Mouse (Mus musculus): ENCODE results near the gene Vstm2b.

DNA sequence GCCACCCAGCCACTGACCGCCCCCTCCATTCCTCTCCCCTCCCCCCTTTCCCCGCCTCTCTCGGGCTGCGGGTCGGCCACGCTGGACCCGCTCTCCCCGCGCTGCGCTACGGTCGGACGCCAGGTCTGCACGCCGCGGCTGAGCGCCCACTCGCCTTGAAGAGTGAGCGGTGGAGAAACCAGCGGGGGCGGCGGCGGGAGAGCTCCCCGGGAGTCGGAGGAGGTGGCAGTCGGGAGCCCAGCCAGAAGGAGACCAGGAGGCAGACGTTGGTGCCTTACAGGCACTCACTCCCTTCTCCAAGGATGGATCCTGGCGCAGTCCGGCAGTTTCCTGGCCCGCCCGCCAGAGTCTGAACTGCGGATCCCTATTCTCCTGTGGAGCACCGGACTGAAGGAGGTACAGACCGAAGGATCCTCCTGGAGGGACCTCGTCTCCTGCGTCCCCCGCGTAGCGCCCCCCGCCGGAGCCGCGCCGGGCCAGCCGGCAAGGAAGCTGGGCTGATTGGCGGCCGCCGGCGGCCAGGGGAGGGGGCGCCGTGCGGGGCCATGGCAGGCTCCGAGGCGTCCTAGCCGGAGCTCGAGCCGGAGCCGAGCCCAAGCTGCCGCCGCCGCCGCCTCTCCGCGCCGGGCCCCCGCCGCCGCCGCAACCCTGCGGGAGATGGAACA lies 715 bp downstream of the Vstm2b start:
- TF ChIP-seq POLR2A (IDR thresholded peaks at IDR 0.05; ENCODE audit: borderline replicate concordance, insufficient read depth, low read length), result no peak
- TF ChIP-seq CTCF (IDR thresholded peaks at IDR 0.05; ENCODE audit: borderline replicate concordance, insufficient read depth, low read depth, low read length), result no peak
